Mouse (Mus musculus): ENCODE data around the gene Tbc1d22a. TPM values are rescaled to one million over a fixed set of nuclear protein-coding genes. Genes with fewer than 3 reads are reported as not detected.

The Tbc1d22a gene
- total RNA-seq, 2 experiments from 2014 or later, result 13.3 to 19.0 TPM

DNA sequence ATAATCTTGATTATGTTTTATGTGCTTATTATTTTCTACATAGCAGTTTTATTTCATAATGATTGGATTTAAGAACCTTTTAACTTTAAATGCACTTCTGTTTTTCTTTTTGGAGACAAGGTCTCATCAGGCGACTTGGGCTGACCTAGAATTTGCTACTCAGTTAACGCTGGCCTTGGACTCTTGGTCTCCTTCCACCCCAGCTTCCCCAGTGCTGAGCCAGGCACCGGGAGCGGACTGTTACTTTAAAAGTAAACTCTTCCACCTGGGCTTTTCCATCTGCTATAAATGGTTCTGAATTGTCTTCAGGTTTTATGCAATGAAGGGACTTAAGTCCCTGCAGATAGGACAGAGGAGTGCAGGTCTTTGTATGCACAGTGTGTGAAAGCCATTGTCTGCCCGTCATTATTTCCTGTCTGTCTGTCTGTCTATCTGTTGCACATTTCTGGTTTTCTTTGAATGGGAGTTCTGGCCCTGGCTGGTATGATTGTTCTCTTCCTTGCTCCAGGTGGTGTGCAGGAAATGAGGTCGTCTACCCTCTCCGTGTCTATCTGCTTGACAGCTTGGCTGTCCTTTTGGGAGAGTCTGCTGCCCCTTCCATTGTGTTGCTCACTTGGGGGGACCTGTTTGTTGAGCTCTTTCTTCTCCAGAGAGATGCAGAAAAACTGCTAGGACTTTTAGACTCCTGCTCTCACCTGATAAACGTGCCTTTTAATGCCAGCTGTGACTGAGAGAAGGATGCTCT lies 117.4 kb downstream of the Tbc1d22a start:
- no peak for ATAC-seq (ENCODE audit: poor library complexity, severe bottlenecking)

DNA sequence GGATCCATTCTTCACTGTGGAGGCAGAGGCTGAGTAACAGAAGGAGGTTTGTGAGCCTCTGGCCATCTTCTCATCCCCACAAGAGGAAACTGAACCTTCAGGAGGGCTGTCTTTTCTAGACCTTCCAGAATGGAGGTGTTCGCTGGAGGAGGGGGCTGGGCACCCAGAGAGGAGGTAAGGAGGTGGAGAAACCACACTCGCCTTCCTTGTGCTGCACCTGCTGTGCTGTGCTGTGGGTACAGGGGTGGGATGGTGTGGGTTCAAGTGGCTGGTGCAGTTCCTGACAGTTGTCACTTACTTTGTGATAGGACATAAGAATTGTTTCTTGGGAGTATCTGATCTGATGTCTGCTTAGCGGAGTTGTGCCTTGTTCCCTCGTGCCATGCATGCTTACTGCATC lies 118.9 kb downstream of the Tbc1d22a start:
- ATAC-seq (ENCODE audit: poor library complexity, severe bottlenecking), result no peak

DNA sequence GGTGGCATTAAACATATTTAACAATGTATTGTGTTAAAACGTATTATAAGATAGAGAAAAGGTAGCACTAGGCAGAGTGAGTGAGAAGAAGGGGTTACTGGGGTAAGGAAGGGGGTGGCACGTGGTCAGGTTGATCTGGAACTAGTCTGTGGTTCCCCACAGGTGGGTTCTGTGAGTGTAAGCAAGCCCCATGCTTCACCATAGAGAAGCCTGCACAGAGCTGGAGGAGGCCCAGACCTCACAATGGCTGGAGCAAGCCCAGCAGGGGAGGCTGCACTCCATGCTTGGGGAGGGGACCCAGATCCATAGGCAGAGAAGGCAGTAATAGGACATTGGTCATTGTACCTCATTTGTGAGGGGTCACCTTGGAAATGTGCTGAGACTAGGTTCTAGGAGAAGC lies 119.3 kb downstream of the Tbc1d22a start:
- no peak for ATAC-seq (ENCODE audit: poor library complexity, severe bottlenecking)

DNA sequence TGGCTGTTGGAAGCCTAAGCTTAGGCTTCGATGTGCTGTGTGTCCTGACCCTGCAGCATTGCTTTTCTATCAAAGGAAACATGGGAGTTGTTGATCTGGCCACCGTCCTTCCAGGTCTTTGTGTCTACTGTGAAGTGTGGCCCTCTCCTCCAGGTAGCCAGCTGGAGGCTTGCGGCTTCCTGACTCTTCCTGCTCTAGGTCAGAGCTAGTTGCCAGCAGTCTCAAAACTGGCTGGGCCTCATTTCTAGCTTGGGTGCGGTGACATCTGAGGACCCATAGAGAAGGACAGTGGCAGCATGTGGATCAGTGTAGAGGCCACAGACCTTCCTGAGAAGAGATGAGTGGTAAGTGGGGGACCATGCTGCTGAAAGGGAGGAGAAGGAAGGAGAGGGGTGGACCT lies 120.0 kb downstream of the Tbc1d22a start:
- no peak for ATAC-seq (ENCODE audit: poor library complexity, severe bottlenecking)

DNA sequence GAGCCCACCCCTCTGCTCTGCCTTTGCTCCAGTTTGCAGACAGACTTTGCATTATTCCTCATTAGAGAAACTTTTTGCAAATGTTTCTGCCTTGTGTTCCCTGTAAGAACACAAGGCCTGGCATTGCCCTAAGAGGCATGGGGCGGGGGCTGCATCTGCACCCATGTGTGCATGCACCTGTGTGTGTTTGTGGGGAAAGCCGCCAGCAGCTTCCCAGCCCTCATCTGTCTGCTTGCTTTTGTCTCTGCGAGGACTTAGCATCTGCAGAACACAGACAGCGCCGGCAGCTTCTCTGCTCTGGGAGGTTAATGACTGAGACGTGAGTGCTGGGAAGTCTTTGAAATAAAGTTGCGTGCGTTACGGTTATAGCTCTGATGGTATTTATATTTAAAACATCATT lies 120.5 kb downstream of the Tbc1d22a start:
- no peak for ATAC-seq (ENCODE audit: poor library complexity, severe bottlenecking)

DNA sequence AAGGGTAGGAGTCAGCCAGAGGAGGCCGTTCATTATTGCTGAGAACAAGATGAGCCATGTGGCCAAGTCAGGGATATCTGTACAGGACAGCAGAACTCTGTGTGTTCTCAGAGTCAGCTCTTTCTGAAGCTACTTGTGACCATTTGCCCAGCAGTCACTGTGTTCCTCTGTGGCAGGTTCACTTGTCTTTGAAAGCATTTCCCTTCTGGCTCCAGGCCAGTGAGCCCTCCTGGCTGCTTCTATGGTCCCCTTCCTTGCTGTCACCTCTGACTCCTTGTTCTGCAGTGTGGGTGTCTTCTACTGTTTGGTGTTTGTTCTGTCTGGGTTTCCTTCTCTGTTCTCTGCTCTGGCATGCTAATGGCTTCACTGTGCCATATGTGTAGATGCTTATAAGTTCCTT lies 121.5 kb downstream of the Tbc1d22a start:
- no peak for ATAC-seq (ENCODE audit: poor library complexity, severe bottlenecking)

DNA sequence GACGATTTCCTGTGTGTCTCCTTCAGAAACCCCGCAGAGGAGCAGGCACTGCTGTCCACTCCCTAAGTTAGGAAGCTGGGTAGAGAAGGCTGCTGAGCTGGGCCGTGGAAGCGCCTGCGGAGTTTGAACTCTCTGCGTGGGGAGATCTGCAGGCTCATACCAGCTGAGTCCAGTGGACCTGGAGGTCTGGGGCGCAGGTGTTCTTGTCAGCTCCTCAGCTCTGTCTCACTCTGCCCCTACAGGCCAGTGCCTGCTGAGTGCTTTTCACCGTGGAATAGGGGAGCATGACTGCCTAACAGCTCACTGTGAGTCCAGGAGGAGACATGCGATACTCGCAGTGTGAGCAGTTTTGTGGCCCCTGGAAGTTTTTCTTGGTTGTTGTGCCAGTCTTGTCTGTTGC lies 123.5 kb downstream of the Tbc1d22a start:
- ATAC-seq (ENCODE audit: poor library complexity, severe bottlenecking), result no peak

DNA sequence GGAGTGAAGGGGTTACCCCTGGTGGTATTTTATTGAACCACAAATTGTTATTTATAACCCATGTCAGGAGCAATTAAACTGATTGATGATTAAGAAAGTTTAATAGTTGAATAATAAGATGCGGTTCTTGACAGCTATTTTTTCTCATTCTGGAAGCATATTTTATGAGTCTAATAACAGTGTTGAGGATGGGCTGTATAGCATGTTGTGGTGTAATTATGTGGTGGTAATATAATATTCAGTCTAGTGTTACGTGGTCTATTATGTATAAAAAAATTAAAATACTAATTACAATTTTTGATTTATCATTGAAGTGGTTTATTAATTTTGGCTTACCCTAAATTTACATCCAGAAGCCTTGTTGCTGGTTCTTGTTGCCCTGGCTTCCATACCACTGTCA lies 125.5 kb downstream of the Tbc1d22a start:
- no peak for ATAC-seq (ENCODE audit: poor library complexity, severe bottlenecking)

DNA sequence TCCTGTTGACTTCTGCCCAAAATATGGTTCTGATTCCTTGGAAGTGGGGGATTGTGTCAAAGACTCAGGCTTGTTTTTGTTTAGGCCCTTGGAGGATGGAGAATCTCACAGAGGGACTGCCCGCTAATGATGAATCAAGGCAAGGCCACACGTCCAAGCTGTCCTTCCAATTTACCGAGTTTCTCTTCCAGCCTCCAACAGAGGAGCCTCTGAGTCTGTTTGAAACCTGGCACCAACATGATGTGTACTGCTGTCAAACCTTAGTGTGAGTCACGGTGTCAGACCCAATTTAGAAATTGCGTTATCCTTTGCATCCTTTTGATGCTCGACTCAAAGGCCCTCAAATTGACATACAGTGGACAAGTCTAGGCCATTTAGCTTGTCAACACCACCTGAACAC lies 126.5 kb downstream of the Tbc1d22a start:
- ATAC-seq (ENCODE audit: poor library complexity, severe bottlenecking), result no peak

DNA sequence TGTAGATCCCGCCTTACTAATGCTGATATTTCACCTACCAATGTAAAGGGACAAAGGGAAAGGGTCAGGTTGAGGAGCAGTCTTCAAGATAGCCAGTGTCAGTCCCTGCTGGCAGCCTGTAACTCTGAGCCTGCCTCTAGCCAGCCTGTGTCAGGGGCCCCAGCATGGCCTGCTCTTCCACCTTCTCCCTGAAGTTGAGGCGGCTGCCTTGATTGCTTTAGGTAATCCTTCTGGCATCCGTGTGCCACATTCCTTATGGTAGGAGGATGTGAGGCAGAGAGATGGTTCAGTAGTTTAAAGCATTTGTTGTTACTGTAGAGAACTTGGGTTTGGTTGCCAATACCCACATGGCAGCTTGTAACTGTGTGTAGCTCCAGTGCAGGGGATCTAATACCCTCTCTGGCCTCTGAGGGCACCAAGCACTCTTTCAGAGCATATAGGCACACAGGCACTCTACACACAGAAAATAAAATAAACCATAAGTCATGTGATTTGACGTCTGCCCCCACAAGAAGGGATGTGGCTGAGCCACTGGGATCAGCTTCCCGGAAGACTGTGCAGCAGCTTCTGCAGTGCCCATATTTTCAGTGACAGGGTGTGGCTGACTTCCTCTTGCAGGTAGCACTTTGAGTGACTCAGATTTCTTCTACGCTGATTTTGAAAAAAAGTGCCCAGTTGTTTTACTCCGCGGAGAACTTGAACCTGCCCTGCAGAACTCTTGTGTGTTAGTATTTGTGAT lies 128.5 kb downstream of the Tbc1d22a start:
- ATAC-seq (ENCODE audit: poor library complexity, severe bottlenecking), result peak; percentile 56

DNA sequence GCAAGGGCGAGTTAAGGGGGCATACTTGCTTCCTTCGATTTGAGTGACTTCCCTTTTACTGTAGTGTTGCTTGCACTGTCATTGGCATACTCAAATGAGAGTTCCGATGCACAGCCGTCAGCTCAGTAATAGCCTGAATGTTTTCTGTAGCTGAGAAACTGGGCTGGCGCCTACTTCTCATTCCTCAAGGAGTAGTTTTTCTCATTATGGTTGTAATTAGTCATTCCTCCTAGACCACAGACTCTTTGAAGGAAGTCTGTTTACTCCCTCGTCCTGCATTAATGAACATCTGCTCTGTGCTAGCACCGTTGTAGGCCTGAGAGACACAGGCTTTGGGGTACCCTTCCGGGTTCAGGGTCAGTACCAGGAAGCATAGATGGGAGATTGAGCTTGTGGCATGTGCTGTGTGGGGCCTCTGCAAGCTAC lies 130.7 kb downstream of the Tbc1d22a start:
- ATAC-seq (ENCODE audit: poor library complexity, severe bottlenecking), result peak; percentile 39

DNA sequence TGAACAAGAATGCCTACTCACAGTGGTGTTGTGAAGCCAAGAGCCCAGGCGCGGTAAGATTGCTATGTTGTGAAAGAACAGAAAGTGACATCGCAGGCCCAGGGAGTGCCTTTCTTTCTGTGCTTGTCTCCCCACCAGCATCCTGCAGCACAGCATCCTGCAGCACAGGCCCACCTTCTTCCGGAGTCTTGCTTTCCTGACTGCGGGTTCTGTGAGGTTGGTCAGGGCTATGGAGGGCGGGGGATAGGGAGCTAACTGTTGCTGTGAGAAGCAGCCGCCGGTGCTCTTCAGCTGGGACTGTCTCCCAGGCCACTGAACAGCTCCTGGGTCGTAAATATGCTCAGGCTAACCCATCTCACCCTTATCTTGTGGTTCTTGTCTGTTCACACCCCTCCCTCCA lies 131.6 kb downstream of the Tbc1d22a start:
- ATAC-seq (ENCODE audit: poor library complexity, severe bottlenecking), result peak; percentile 64

DNA sequence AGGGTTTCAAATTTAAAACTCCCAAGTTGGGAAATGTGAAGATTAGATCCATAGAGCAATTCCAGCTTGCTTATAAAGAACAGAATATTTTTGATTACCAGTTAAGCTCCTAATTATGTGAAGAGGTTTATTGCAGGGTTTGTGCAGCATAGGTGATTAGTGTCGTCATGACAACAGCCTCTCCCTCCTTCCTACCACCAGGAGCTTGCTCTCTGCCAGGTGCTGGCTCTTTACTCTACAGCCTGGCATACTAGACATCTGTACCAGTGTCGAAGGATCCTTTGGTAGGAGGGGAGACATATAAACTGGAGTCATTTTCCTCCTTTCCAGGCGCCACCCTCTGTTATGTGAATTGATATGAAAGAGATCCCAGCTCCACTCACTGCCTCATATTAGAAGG lies 132.3 kb downstream of the Tbc1d22a start:
- ATAC-seq (ENCODE audit: poor library complexity, severe bottlenecking), result no peak

DNA sequence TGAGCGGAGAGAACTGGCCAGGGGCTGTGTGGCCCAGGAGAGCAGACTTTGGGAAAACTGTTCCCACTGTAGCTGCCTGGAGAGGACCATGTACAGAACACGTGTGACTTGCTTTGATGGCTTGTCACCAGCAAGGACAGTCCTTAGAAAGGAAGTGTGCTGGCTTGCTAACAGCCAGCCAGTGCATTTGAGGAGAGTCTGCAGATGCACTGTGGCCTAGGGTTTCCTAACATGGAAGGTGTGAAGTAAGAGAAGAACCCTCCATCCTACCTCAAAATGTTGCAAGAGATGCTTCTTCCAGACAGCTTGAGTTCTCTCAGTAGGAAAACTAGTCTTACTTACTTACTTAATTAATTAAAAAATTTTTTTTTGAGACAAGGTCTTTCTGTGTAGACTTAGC lies 140.7 kb downstream of the Tbc1d22a start:
- peak; percentile 69 for ATAC-seq (ENCODE audit: poor library complexity, severe bottlenecking)

DNA sequence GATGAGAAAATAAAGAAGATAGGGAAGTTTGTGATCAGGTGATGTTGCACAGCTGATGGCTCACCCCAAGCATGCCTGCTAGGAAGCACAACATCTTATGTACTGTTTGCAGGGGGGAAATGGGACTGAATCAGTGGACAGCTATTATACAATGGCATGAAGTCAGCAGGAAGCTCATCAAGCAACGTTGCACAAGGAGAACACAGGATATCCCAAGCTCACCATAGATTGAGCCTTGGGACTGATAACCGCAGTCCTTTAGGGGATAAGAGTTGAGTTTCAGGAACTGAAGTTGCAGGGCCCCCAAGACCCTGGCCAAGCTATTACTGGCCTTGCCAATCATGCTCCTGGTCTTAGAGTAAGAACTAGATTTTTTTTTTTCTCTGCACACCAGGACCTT lies 141.6 kb downstream of the Tbc1d22a start:
- ATAC-seq (ENCODE audit: poor library complexity, severe bottlenecking), result peak; percentile 41

DNA sequence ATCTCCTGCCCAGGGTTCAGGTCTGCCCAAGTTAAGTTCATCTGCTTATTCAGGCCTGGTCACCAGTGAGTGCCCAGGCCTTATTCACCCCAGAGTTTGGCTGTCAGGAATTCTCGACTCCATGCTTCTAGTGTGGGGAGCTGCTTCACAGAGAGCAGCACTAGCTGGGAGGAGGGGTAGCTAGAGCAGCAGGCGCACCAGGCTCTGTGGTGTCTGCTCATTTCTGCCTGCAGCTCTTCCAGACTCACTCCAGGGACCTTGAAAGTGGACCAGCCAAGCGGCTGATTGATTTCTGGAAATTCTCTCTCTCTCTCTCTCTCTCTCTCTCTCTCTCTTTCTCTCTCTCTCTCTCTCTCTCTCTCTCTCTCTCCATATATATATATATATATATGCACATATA lies 146.1 kb downstream of the Tbc1d22a start:
- no peak for ATAC-seq (ENCODE audit: poor library complexity, severe bottlenecking)

DNA sequence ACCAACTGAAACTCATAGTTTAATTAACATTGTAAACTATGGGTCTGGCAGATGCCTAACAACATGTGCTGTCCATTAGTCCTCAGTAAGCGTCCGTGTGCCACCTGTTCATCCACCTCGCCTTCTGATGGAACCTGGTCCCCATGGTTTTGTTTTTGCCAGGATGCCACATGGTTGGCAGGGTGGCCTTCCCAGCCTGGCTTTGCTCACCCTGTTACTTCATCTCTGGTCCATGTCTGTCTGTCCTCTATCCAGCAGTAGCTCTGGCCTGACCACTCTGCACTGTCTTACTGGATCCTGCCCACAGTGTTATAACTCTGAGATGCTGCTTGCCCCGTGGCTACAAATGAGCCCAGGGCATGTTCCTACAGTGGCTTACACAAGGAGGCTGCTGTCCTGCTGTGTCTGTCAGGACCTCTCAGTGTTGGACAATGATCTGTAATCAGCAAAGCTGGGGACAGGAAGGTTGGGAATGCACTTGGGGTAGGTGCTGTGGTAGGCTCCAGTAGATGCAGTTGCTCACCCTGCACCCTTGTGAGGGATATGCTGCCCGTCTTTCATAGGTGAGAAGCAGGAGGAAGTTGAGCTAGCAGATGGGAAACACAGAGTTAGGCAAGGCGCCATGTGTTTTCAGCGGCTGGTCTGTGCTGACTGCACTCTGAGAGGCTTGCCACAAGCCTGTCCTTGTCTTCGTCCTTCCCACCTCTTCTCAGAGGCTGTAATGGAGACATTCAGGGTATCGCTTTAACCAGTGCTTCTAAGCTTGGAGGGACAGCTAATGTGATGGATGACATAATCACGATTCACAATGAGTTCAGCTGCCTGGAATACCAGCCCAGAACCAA lies 148.3 kb downstream of the Tbc1d22a start:
- peak; percentile 64 for ATAC-seq (ENCODE audit: poor library complexity, severe bottlenecking)

DNA sequence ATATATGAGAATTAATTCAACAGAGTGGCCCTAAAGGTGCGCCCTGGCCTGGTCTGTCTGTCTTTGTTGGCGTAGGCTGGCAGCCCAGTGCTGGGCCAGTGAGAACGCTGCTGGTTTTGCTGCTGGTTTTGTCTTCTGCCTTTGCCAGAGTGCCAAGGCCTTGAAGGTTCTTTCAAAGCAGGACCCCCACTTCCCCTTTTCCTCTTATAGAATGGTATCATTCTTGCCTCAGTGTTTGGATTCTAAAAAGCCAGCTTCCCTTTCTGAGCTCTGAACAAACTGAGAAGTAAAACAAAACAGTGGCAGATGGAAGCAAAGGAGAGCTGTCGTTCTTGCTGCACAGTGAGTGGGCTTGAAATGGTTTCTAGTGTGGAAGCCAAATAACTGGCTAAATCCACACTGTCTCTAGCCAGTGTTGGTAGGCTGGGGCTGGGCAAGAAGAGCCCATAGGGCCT lies 149.6 kb downstream of the Tbc1d22a start:
- ATAC-seq (ENCODE audit: poor library complexity, severe bottlenecking), result peak; percentile 82

DNA sequence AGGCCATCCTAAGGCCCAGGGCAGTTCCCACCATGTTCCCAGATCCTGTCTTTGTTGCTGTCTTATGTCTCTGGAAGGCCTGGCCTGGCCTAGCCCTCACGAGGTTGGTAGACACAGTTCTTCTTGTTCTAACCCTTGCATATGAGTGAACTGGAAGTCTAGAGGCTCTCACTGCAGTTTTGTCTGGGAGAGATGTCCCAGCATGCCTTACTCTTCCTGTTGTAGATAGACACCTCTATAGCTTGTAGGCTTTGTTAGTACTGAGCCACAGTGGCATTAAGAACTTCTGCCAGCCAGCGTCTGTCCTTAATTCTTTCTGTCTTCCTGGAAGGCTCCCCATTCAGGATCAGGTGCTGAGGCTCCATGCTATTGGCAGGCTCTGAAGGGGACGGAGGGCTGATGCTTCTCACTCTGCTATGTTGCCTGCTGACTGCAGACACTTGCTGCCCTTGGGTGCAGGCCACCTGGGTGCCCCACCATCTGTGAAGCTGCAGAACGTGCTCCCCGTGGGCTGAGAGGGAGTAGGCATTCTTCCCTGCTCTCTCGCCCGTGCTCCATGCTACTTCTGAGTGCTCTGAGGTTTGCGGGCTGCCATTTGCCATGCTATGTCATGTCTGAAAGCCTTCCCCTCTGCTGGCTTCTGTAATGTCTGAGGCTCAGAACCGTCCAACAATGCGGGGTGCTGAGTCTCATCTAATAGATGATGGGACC lies 150.8 kb downstream of the Tbc1d22a start:
- ATAC-seq (ENCODE audit: poor library complexity, severe bottlenecking), result no peak

DNA sequence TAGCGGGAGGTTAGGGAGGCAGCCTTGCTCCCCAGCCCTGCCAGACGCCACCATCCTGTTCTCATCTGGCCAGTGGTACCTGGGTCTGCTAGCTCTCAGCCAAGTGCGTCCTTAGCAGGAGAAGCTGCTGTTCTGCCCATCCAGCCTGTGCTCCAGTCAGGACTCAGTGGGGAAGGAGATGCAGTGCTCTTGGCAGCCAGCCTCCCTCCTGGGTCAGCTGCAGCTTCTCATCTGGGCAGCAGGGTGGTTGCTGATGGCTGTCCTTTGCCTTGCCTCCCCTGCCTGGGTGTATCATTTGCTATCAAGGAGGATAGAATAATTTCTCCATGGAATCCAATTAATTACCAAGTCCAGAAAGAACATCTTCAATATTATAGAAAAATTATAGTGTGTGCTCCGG lies 152.5 kb downstream of the Tbc1d22a start:
- ATAC-seq (ENCODE audit: poor library complexity, severe bottlenecking), result no peak

DNA sequence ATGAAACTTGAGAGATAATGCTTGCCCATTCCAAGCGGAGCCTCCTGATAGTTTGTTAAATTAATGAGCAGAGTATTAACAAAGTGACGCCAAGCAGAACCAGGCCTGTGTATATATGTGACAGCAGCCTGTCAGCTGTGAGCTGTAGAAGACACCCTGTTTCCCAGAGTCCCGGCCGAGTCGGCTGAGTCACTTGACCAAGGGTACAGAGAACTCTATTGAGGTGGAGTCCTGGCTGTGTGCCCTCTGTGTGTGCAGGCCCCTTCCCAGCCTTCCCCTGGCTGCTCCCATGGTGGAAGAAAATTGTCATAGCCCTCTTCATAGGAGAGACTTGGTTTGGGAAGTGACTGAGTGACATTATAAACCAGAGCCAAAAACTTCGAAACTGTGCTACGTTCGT lies 153.0 kb downstream of the Tbc1d22a start:
- ATAC-seq (ENCODE audit: poor library complexity, severe bottlenecking), result no peak
